In the genomic region with DNA sequence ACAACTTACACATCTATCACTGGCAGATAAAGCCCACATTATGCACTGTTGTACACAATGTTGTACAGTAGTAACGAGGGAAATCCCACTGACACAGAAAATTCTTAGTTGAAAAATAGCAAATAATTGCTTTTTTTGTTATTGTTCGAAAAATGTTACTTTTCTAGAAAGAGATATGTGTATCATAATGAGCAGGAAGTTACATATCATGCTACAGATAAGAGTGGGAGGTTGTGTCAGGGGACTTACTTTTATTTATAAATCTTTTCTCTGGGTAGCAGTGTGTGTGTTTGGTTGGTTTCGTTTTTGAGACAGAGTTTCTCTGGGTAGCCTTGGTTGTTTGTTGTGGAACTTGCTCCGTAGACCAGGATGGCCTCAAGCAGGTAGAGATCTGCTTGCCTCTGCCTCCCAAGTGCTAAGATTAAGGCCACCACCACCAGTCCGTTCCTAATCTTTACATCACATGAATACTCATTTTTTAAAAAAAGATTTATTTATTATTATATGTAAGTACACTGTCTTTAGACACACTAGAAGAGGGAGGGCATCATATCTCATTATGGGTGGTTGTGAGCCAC, we compare ENCODE assay signal across 8 mouse cellular contexts. TPM values are rescaled to one million over a fixed set of nuclear protein-coding genes. Genes with fewer than 3 reads are reported as not detected.
A peak's percentile ranks its signal among the peaks of the same experiment; 100 is the strongest.
DNase-seq lines count a peak whose midpoint lies in the region; ATAC-seq lines count a peak whose summit lies in the region.

No protein-coding gene starts in this region.

- peak overlapping the region; percentile 84 for H3K4me3 ChIP-seq in heart, embryonic 10.5 days
- H3K4me3 ChIP-seq in forebrain, embryonic 14.5 days (ENCODE audit: low read depth, low read length) = peak overlapping the region; percentile 86
- peak overlapping the region; percentile 84 for H3K4me3 ChIP-seq in liver, embryonic 16.5 days (ENCODE audit: low read depth, low read length)

- no peak for DNase-seq in heart, embryonic 10.5 days (ENCODE audit: low spot score)
- no peak for DNase-seq in heart, postnatal 10 days
- peak; percentile 45 for DNase-seq in CD4-positive helper T cell, adult 2 months (ENCODE audit: low read depth, low spot score)
- no peak for DNase-seq in forebrain, embryonic 14.5 days (ENCODE audit: low spot score)
- no peak for DNase-seq in urinary bladder, postnatal 14 days (ENCODE audit: low spot score)
- DNase-seq in thymus, adult 18-20 months = no peak

- peak overlapping the region; percentile 92; the same call in 1 of the 2 replicates for H3K27ac ChIP-seq in heart, embryonic 10.5 days
- H3K27ac ChIP-seq in forebrain, embryonic 14.5 days (ENCODE audit: low read depth, low read length) = no peak overlapping the region
- H3K27ac ChIP-seq in liver, embryonic 16.5 days (ENCODE audit: low read length) = peak overlapping the region; percentile 82

- WGBS in heart, embryonic 10.5 days = 82% methylated on average over 5 of the region's 5 CpGs
- 91% methylated on average over 5 of the region's 5 CpGs for WGBS in forebrain, embryonic 14.5 days
- 41% methylated on average over 5 of the region's 5 CpGs for WGBS in liver, embryonic 16.5 days (ENCODE audit: insufficient replicate concordance)

- H3K4me1 ChIP-seq in heart, embryonic 10.5 days = peaks cover 20% of the 10 kb centered on the region
- peaks cover 8% of the 10 kb centered on the region for H3K4me1 ChIP-seq in forebrain, embryonic 14.5 days (ENCODE audit: control insufficient read depth, insufficient read depth, low read length)
- H3K4me1 ChIP-seq in liver, embryonic 16.5 days (ENCODE audit: control insufficient read depth, low read depth, low read length) = peaks cover 22% of the 10 kb centered on the region

- peak overlapping the region; percentile 69 for H3K4me2 ChIP-seq in forebrain, embryonic 14.5 days (ENCODE audit: low read length)
- H3K4me2 ChIP-seq in liver, embryonic 16.5 days (ENCODE audit: low read depth, low read length) = peak overlapping the region; percentile 90

- no peak for ATAC-seq in forebrain, embryonic 14.5 days
- ATAC-seq in liver, embryonic 16.5 days (ENCODE audit: low read depth) = no peak
- no peak for ATAC-seq in megakaryocyte progenitor cell, adult 5-6 weeks (replicated peaks; ENCODE audit: poor library complexity)

- peak overlapping the region; percentile 80 for H3K9ac ChIP-seq in forebrain, embryonic 14.5 days (ENCODE audit: low read length)
- peak overlapping the region; percentile 72 for H3K9ac ChIP-seq in liver, embryonic 16.5 days (ENCODE audit: low read depth, low read length)

- no peaks in the 10 kb centered on the region for H3K27me3 ChIP-seq in heart, embryonic 10.5 days (ENCODE audit: insufficient read depth, poor library complexity, severe bottlenecking)
- no peaks in the 10 kb centered on the region for H3K27me3 ChIP-seq in forebrain, embryonic 14.5 days (replicated peaks; ENCODE audit: control insufficient read depth, insufficient read depth, low read length)
- no peaks in the 10 kb centered on the region for H3K27me3 ChIP-seq in liver, embryonic 16.5 days (ENCODE audit: control insufficient read depth, insufficient read depth, low read depth, low read length)

- no peaks in the 10 kb centered on the region for H3K9me3 ChIP-seq in heart, embryonic 10.5 days
- no peaks in the 10 kb centered on the region for H3K9me3 ChIP-seq in forebrain, embryonic 14.5 days (replicated peaks; ENCODE audit: control insufficient read depth, low read length)
- H3K9me3 ChIP-seq in liver, embryonic 16.5 days (replicated peaks; ENCODE audit: control insufficient read depth, low read length) = no peaks in the 10 kb centered on the region

- intact Hi-C loops in heart, postnatal 10 days (cut with DNase I) = no loop called here

- peaks cover 29% of the 10 kb centered on the region for H3K36me3 ChIP-seq in heart, embryonic 10.5 days
- peaks cover 25% of the 10 kb centered on the region for H3K36me3 ChIP-seq in forebrain, embryonic 14.5 days (ENCODE audit: control insufficient read depth, insufficient read depth, low read length)
- peaks cover 11% of the 10 kb centered on the region for H3K36me3 ChIP-seq in liver, embryonic 16.5 days (ENCODE audit: control insufficient read depth, insufficient read depth)

RNA-seq across cellular contexts. Expression of a gene that starts 1.0 kb away (rescaled TPM):
- polyA plus RNA-seq in heart, embryonic 10.5 days (2016; fragmentation: Nextera tagmentation; extraction: Ambion mirVana) = 23.4 and 25.0 TPM in 2 replicates
- 10 to 100 TPM; 35.8 to 45.7 TPM for total RNA-seq in heart, postnatal 10 days (2021)
- polyA plus RNA-seq in forebrain, embryonic 14.5 days (2014; fragmentation: Nextera tagmentation; extraction: Ambion mirVana) = 17.8 and 27.2 TPM in 2 replicates
- polyA plus RNA-seq in liver, embryonic 16.5 days (2015; fragmentation: Nextera tagmentation; extraction: Ambion mirVana) = 14.3 and 14.5 TPM in 2 replicates
- total RNA-seq in megakaryocyte progenitor cell, adult 5-6 weeks (2015) = 90.9 and 104 TPM in 2 replicates
- total RNA-seq in megakaryocyte progenitor cell, adult 5-6 weeks (2017) = 172 and 175 TPM in 2 replicates

RNA-seq across cellular contexts. Expression of a gene that starts 16.8 kb away (rescaled TPM):
- 22.8 and 26.3 TPM in 2 replicates for polyA plus RNA-seq in heart, embryonic 10.5 days (2016; fragmentation: Nextera tagmentation; extraction: Ambion mirVana)
- 10 to 100 TPM; 22.4 to 22.8 TPM for total RNA-seq in heart, postnatal 10 days (2021)
- 33.3 and 33.8 TPM in 2 replicates for polyA plus RNA-seq in forebrain, embryonic 14.5 days (2014; fragmentation: Nextera tagmentation; extraction: Ambion mirVana)
- 14.3 and 14.4 TPM in 2 replicates for polyA plus RNA-seq in liver, embryonic 16.5 days (2015; fragmentation: Nextera tagmentation; extraction: Ambion mirVana)
- 11.9 and 13.0 TPM in 2 replicates for total RNA-seq in megakaryocyte progenitor cell, adult 5-6 weeks (2015)
- 18.7 and 21.3 TPM in 2 replicates for total RNA-seq in megakaryocyte progenitor cell, adult 5-6 weeks (2017)

RNA-seq across cellular contexts. Expression of a gene that starts 18.4 kb away (rescaled TPM):
- polyA plus RNA-seq in heart, embryonic 10.5 days (2016; fragmentation: Nextera tagmentation; extraction: Ambion mirVana) = 25.3 and 33.4 TPM in 2 replicates
- 10 to 100 TPM; 29.2 to 31.6 TPM for total RNA-seq in heart, postnatal 10 days (2021)
- polyA plus RNA-seq in forebrain, embryonic 14.5 days (2014; fragmentation: Nextera tagmentation; extraction: Ambion mirVana) = 39.5 and 42.0 TPM in 2 replicates
- polyA plus RNA-seq in liver, embryonic 16.5 days (2015; fragmentation: Nextera tagmentation; extraction: Ambion mirVana) = 65.1 and 81.4 TPM in 2 replicates
- 28.8 and 30.6 TPM in 2 replicates for total RNA-seq in megakaryocyte progenitor cell, adult 5-6 weeks (2015)
- total RNA-seq in megakaryocyte progenitor cell, adult 5-6 weeks (2017) = 24.9 and 40.9 TPM in 2 replicates

RNA-seq across cellular contexts. Expression of a gene that starts 28.7 kb away (rescaled TPM):
- polyA plus RNA-seq in heart, embryonic 10.5 days (2016; fragmentation: Nextera tagmentation; extraction: Ambion mirVana) = 1,461 and 1,463 TPM in 2 replicates
- 1,000 to 10,000 TPM; 1,003 to 1,015 TPM for total RNA-seq in heart, postnatal 10 days (2021)
- 1,391 and 1,749 TPM in 2 replicates for polyA plus RNA-seq in forebrain, embryonic 14.5 days (2014; fragmentation: Nextera tagmentation; extraction: Ambion mirVana)
- polyA plus RNA-seq in liver, embryonic 16.5 days (2015; fragmentation: Nextera tagmentation; extraction: Ambion mirVana) = 791 and 928 TPM in 2 replicates
- total RNA-seq in megakaryocyte progenitor cell, adult 5-6 weeks (2015) = 3,273 and 3,407 TPM in 2 replicates
- total RNA-seq in megakaryocyte progenitor cell, adult 5-6 weeks (2017) = 2,047 and 2,155 TPM in 2 replicates

RNA-seq across cellular contexts. Expression of a gene that starts 29.2 kb away (rescaled TPM):
- 104 and 117 TPM in 2 replicates for polyA plus RNA-seq in heart, embryonic 10.5 days (2016; fragmentation: Nextera tagmentation; extraction: Ambion mirVana)
- total RNA-seq in heart, postnatal 10 days (2021) = 10 to 100 TPM; 34.8 to 42.5 TPM
- polyA plus RNA-seq in forebrain, embryonic 14.5 days (2014; fragmentation: Nextera tagmentation; extraction: Ambion mirVana) = 327 and 347 TPM in 2 replicates
- 42.8 and 46.3 TPM in 2 replicates for polyA plus RNA-seq in liver, embryonic 16.5 days (2015; fragmentation: Nextera tagmentation; extraction: Ambion mirVana)
- 88.4 and 90.5 TPM in 2 replicates for total RNA-seq in megakaryocyte progenitor cell, adult 5-6 weeks (2015)
- total RNA-seq in megakaryocyte progenitor cell, adult 5-6 weeks (2017) = 25.6 and 26.0 TPM in 2 replicates
